Mouse (Mus musculus): ENCODE data around the gene Ppp1r15a. TPM values are rescaled to one million over a fixed set of nuclear protein-coding genes. Genes with fewer than 3 reads are reported as not detected.
"Not testable (repeated sequence)": the region's sequence is repeated elsewhere in the genome, so short reads cannot be mapped to it uniquely, and the experiment has no call there.

Ppp1r15a gene
- polyA plus RNA-seq, 1 experiment = 119 TPM

GRCm38 (mm10) chr7:45519345-45520120 is 6.5 kb downstream of the Ppp1r15a start:
- peaks cover 7% of the 10 kb centered on the region for H3K36me3 ChIP-seq (ENCODE audit: control insufficient read depth, insufficient read depth, low read length)
- H3K27me3 ChIP-seq (ENCODE audit: control insufficient read depth, insufficient read depth, low read length) = no peaks in the 10 kb centered on the region
- TF ChIP-seq CTCF (IDR thresholded peaks at IDR 0.05; ENCODE audit: extremely low read depth, insufficient read depth, insufficient read length, insufficient replicate concordance) = no peak
- 78% methylated on average over 8 of the region's 8 CpGs for WGBS
- no peaks in the 10 kb centered on the region for H3K4me1 ChIP-seq (ENCODE audit: control insufficient read depth, insufficient read depth, insufficient read length)
- no peak overlapping the region for H3K27ac ChIP-seq (ENCODE audit: insufficient read depth, low read length)
- no peak for DNase-seq (ENCODE audit: low read depth in 1 of 2, low spot score in 2 of 2)
- H3K4me3 ChIP-seq (ENCODE audit: extremely low read depth, insufficient read depth, insufficient read length) = no peak overlapping the region

GRCm38 (mm10) chr7:45518618-45519017 is 7.5 kb downstream of the Ppp1r15a start:
- H3K36me3 ChIP-seq (ENCODE audit: control insufficient read depth, insufficient read depth, low read length) = peaks cover 4% of the 10 kb centered on the region
- TF ChIP-seq POLR2A (IDR thresholded peaks at IDR 0.05; ENCODE audit: low read depth, low read length) (no peak), CTCF (IDR thresholded peaks at IDR 0.05; ENCODE audit: extremely low read depth, insufficient read depth, insufficient read length, insufficient replicate concordance) (no peak)
- H3K27me3 ChIP-seq (ENCODE audit: control insufficient read depth, insufficient read depth, low read length) = no peaks in the 10 kb centered on the region
- H3K4me1 ChIP-seq (ENCODE audit: control insufficient read depth, insufficient read depth, insufficient read length) = no peaks in the 10 kb centered on the region
- H3K27ac ChIP-seq (ENCODE audit: insufficient read depth, low read length) = no peak overlapping the region
- no peak for DNase-seq (ENCODE audit: low read depth in 1 of 2, low spot score in 2 of 2)
- 93% methylated on average over 16 of the region's 16 CpGs for WGBS
- H3K4me3 ChIP-seq (ENCODE audit: extremely low read depth, insufficient read depth, insufficient read length) = no peak overlapping the region

GRCm38 (mm10) chr7:45516846-45517245 is 9.2 kb downstream of the Ppp1r15a start:
- not testable (repeated sequence) for DNase-seq (ENCODE audit: low read depth in 1 of 2, low spot score in 2 of 2); H3K4me3 ChIP-seq (ENCODE audit: extremely low read depth, insufficient read depth, insufficient read length); H3K27me3 ChIP-seq (ENCODE audit: control insufficient read depth, insufficient read depth, low read length); H3K4me1 ChIP-seq (ENCODE audit: control insufficient read depth, insufficient read depth, insufficient read length); H3K27ac ChIP-seq (ENCODE audit: insufficient read depth, low read length); H3K36me3 ChIP-seq (ENCODE audit: control insufficient read depth, insufficient read depth, low read length)
- 65% methylated on average over 5 of the region's 5 CpGs for WGBS

GRCm38 (mm10) chr7:45515436-45515835 is 10.6 kb downstream of the Ppp1r15a start:
- Histone ChIP-seq H3K4me3 (ENCODE audit: extremely low read depth, insufficient read depth, insufficient read length) (no peak overlapping the region), H3K27me3 (ENCODE audit: control insufficient read depth, insufficient read depth, low read length) (no peaks in the 10 kb centered on the region), H3K4me1 (ENCODE audit: control insufficient read depth, insufficient read depth, insufficient read length) (no peaks in the 10 kb centered on the region), H3K27ac (ENCODE audit: insufficient read depth, low read length) (no peak overlapping the region), H3K36me3 (ENCODE audit: control insufficient read depth, insufficient read depth, low read length) (no peaks in the 10 kb centered on the region)
- no peak for DNase-seq (ENCODE audit: low read depth in 1 of 2, low spot score in 2 of 2)
- 60% methylated on average over 16 of the region's 16 CpGs for WGBS
- TF ChIP-seq CTCF (IDR thresholded peaks at IDR 0.05; ENCODE audit: extremely low read depth, insufficient read depth, insufficient read length, insufficient replicate concordance) (no peak), POLR2A (IDR thresholded peaks at IDR 0.05; ENCODE audit: low read depth, low read length) (no peak)

DNA sequence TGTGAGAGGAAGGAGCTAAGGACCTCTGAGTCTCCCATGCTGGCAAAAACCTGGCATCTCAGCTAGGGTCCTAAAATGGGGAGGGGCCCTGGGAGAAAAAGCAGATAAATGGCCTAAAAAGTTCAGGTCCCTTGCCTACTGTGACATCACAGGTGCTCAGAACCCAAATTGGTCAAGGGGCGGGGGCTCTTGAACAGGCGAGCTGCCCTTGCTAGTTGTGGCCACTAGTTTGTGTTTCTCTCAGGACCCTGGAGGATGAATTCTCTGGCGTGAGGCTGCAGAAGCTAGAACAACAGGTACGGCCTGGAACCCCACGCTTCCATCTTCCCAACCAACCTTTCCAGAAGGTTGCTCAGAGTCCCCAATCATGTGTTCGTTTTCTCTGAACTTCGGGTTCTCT is 11.7 kb downstream of the Ppp1r15a start:
- WGBS = 90% methylated on average over 7 of the region's 7 CpGs
- Histone ChIP-seq H3K36me3 (ENCODE audit: control insufficient read depth, insufficient read depth, low read length) (no peaks in the 10 kb centered on the region), H3K27ac (ENCODE audit: insufficient read depth, low read length) (no peak overlapping the region), H3K27me3 (ENCODE audit: control insufficient read depth, insufficient read depth, low read length) (no peaks in the 10 kb centered on the region), H3K4me3 (ENCODE audit: extremely low read depth, insufficient read depth, insufficient read length) (no peak overlapping the region), H3K4me1 (ENCODE audit: control insufficient read depth, insufficient read depth, insufficient read length) (peaks cover 2% of the 10 kb centered on the region; the same call in 1 of the 2 replicates)
- TF ChIP-seq CTCF (IDR thresholded peaks at IDR 0.05; ENCODE audit: extremely low read depth, insufficient read depth, insufficient read length, insufficient replicate concordance) (no peak), POLR2A (IDR thresholded peaks at IDR 0.05; ENCODE audit: low read depth, low read length) (no peak)
- DNase-seq (ENCODE audit: low read depth in 1 of 2, low spot score in 2 of 2) = no peak

GRCm38 (mm10) chr7:45509912-45510787 is 15.9 kb downstream of the Ppp1r15a start, which contains the start of gene Nucb1:
Gene Nucb1 (minus strand): TSS chr7:45510406.
- under 1% methylated on average over 44 of the region's 44 CpGs for WGBS
- H3K4me1 ChIP-seq (ENCODE audit: control insufficient read depth, insufficient read depth, insufficient read length) = peaks cover 5% of the 10 kb centered on the region; the same call in 1 of the 2 replicates
- H3K36me3 ChIP-seq (ENCODE audit: control insufficient read depth, insufficient read depth, low read length) = peaks cover 3% of the 10 kb centered on the region; the same call in 1 of the 2 replicates
- TF ChIP-seq CTCF (IDR thresholded peaks at IDR 0.05; ENCODE audit: extremely low read depth, insufficient read depth, insufficient read length, insufficient replicate concordance) (no peak), POLR2A (IDR thresholded peaks at IDR 0.05; ENCODE audit: low read depth, low read length) (peak; percentile 52)
- peak within 1 kb of the TSS; percentile 90 for H3K4me3 ChIP-seq (ENCODE audit: extremely low read depth, insufficient read depth, insufficient read length)
- no peaks in the 10 kb centered on the region for H3K27me3 ChIP-seq (ENCODE audit: control insufficient read depth, insufficient read depth, low read length)
- DNase-seq (ENCODE audit: low read depth in 1 of 2, low spot score in 2 of 2) = peak; percentile 89 to 93
- H3K27ac ChIP-seq (ENCODE audit: insufficient read depth, low read length) = peak within 1 kb of the TSS; percentile 96
